Mouse (Mus musculus) frontal cortex, postnatal 14 days (tissue): ENCODE measurements around the gene Mrps6.

Experiments used
- DNase-seq, 2 experiments: peaks; one replicate each; pipeline ENCODE4 v3.0.0; 2022; ENCODE audit warnings: low spot score in 2 of 2

The Mrps6 gene

GRCm38 (mm10) chr16:92120899-92121531 is 62.9 kb downstream of the Mrps6 start:
- no peak for DNase-seq

DNA sequence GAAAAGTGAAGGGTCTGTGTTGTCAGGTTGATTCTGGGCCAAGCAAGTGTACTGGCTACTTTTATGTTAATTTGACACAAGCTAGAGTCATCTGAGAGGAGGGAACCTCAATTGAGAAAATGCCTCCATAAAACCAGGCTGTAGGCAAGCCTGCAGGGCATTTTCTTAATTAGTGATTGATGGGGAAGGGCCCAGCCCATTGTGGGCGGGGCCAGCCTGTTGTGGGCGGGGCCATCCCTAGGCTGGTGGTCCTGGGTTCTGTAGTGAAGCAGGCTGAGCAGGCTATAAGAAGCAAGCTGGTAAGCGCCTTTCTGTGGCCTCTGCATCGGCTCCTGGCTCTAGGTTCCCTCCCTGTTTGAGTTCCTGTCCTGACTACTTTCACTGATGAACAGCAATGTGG is 69.2 kb downstream of the Mrps6 start:
- no peak for DNase-seq

DNA sequence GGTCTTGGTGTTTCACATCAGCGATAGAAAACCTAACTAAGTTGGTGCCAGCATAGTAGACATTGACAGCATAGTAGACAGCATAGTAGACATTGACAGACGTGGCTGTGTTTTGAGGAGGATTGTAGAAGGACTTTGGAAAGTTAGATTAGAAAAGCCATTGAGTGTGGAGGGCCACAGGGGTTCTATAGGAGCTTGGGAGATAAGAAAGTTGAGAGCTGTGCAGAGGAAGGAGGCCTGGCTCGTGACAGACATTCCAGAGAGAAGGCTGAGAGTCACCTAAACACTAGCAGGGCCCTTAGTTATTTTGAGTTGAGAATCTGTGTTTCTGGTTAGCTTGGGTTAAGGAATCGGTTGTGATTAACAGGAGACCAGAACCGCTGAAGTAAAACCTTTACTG is 69.6 kb downstream of the Mrps6 start:
- no peak for DNase-seq

GRCm38 (mm10) chr16:92129843-92130242 is 71.8 kb downstream of the Mrps6 start:
- no peak for DNase-seq

GRCm38 (mm10) chr16:92132511-92132910 is 74.4 kb downstream of the Mrps6 start:
- no peak for DNase-seq

- DNase-seq = no peak
Observed at GRCm38 (mm10) chr16:92134148-92134764, 76.2 kb downstream of the Mrps6 start.

- no peak for DNase-seq
Observed at GRCm38 (mm10) chr16:92136275-92136674, 78.2 kb downstream of the Mrps6 start.

DNA sequence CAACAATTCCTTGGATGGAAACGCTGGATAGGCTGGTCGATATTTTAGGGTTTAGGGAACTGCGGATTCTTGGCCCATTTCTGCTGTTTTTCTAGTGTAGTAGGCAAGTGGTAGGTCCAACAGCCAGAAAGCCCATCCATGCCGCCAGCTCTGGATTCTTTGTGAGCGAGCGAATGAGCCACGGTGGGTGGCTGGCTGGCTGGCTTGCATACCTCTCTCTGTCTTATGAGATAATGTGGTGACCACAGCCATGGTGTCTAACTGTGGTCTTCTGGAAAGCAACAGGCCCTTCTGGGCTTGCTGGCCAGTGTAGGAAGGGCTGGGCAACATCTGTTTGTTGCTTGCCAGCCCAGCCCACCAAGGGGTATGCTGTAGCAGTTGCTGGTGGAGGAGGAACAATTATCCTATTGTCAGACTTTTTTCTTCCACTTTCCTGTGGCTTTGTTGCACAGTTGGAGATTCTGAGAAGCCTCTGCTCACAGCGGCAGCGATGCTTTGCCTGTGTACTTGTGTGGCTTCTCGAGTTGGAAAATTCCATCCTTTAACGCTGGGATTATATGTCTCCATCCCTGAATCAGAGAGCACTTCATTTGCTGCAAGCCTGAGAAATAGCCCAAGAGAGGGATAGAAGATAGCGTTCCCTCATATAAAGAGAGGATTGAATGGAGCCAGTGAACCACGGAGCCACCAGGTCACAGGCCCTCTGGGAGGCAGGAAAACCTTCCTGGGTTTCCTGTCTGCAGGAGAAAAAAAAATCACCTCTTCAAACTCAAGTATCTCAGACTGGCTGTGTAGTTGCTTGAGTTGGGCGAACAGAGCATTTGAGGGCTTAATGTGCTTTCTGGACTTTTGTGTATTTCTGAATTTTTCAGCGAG is 81.6 kb downstream of the Mrps6 start:
- DNase-seq = peak in 1 of 2 experiments; percentile 12

- DNase-seq = no peak
Observed at GRCm38 (mm10) chr16:92140328-92140727, 82.3 kb downstream of the Mrps6 start.

DNA sequence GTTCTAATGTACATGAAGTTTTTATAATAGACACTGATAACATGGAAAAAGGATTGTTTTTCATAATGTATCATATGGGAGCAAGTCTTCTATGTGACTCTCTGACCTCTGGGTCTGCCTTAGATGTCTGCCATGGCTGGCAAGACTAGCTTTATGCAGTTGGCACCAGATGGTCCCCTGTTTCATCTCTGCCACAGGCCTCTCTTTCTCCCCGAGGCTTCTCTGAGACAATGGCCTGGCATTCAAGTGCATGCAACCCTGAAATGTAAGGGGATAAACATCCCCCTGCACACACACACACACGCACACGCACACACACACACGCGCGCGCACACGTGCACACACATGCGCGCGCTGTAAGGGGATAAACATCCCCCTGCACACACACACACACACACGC is 83.0 kb downstream of the Mrps6 start:
- DNase-seq = no peak

DNA sequence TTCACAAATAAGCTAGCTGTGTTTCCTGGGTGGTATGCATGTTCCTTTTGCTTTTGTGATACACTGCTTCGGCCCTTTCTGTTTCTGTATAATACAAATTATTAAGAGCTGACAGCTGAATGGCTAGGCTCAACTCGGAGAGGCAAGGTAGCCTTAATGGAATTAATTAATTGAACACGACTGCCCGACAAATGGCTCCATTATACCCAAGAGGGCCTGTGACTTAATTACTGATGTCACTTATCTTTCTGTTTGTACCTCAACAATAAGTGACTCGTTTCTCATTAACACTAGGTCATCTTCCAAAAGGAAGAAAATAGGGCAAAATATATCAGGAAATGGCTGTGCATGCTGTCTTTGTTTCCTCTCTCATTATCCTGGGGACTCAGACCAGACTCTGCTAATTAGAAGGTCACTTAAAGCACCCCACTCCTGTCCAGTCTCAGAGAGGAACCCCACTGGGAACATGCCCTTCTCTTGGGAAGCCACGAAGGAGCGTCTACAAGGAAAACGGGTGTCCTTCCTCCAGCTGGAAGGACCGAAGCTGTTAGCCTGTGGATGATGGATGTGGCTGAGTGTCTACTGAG is 84.4 kb downstream of the Mrps6 start:
- DNase-seq = no peak

GRCm38 (mm10) chr16:92147631-92148366 is 89.7 kb downstream of the Mrps6 start:
- DNase-seq = no peak

DNA sequence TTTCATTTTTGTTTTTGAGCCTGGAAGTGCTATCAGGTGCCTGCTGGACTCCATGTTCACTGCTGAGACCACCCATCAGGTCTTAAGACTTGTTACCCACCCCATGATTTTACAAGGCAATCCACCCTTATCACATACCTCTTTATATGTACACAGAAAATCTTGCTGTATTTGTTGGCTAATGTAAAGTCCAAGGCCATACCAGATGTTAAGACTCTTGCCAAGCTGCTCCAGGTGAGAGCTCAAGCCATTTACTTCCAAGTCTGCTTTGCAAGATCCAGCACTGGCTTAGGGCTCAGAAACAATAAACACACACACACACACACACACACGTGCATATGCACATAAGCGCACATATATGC is 90.3 kb downstream of the Mrps6 start:
- DNase-seq = no peak

GRCm38 (mm10) chr16:92150975-92151374 is 92.9 kb downstream of the Mrps6 start:
- DNase-seq = no peak

DNA sequence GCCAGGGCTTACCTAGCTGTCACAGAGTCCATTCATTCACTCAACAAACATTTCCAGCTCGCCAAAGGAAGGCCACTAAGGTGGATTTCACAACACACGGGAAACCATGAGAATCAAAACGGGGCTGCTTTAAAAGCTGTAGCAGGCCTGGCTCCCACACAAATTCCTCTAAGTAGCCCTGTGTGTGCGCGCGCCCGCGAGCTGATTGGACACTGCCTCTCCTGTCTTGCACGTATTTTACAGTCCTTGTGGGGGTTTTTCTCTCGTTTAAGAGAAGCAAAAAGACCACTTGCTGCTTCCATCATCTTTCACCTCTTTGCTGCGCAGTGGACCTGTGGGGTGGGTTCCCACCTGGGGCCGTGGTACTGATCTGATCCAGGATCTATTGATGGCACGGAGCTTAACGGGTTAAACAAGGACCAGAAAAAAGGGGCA is 100.0 kb downstream of the Mrps6 start:
- DNase-seq = peak; percentile 20 to 28

DNA sequence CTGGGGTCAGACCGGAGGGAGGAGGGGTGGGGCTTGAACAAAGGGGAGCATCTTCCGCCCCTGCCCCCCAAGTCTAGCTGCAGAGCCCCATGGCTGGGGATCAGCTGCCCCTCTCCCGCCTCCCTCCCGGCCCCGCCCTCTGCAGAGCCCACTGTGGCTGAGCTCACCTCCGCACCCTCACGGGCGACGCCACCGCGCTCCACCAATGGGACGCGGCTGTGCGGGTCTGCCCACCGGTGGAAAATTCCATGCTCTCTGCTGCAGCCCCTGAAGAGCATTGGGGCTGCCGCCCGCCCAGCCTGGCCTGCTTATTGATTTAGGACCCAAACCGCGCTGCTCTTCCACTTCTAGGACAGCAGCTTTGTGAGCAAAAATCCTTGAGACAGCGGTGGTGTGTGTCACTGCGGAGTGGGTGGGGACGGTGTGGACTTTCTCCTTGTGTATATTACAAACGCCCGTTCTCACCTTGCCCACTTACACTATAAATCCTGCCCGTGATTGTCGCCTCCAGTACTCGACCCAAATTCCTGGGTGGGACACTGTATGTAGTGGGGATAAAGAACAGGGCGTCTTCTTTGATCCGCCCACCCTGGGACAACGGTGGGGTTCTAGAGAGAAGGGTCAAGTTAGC is 100.5 kb downstream of the Mrps6 start:
- peak; percentile 43 to 63 for DNase-seq

- DNase-seq = no peak
Observed at GRCm38 (mm10) chr16:92159114-92159513, 101.0 kb downstream of the Mrps6 start.
